Mouse (Mus musculus) adrenal gland, postnatal 25 days (tissue): ENCODE data around the gene Slc10a7. TPM values are rescaled to one million over a fixed set of nuclear protein-coding genes. Genes with fewer than 3 reads are reported as not detected.

Experiments used
- DNase-seq: peaks from one replicate; pipeline ENCODE4 v3.0.0; 2021; ENCODE audit warnings: mixed read lengths
- total RNA-seq: library from RNA; stranded (reverse); gene quantifications from 2 replicates; pipeline ENCODE4 v1.2.3, GENCODE M21; 2021

Gene Slc10a7
- total RNA-seq, 1 experiment from 2014 or later: 20.6 TPM

GRCm38 (mm10) chr8:78623972-78624371 lies 114.8 kb downstream of the Slc10a7 start:
- no peak for DNase-seq

- DNase-seq: no peak
Observed at GRCm38 (mm10) chr8:78624738-78625442, 115.7 kb downstream of the Slc10a7 start.

- DNase-seq: no peak
Observed at GRCm38 (mm10) chr8:78626632-78627031, 117.5 kb downstream of the Slc10a7 start.

- DNase-seq: no peak
Observed at GRCm38 (mm10) chr8:78627793-78628192, 118.6 kb downstream of the Slc10a7 start.

GRCm38 (mm10) chr8:78630414-78631164 lies 121.4 kb downstream of the Slc10a7 start:
- no peak for DNase-seq

- no peak for DNase-seq
Observed at GRCm38 (mm10) chr8:78633012-78633411, 123.9 kb downstream of the Slc10a7 start.

GRCm38 (mm10) chr8:78634018-78634417 lies 124.9 kb downstream of the Slc10a7 start:
- no peak for DNase-seq

GRCm38 (mm10) chr8:78634523-78635240 lies 125.5 kb downstream of the Slc10a7 start:
- DNase-seq: no peak

GRCm38 (mm10) chr8:78635241-78635771 lies 126.2 kb downstream of the Slc10a7 start:
- DNase-seq: no peak

- no peak for DNase-seq
Observed at GRCm38 (mm10) chr8:78641919-78642318, 132.8 kb downstream of the Slc10a7 start.

- DNase-seq: no peak
Observed at GRCm38 (mm10) chr8:78642376-78642775, 133.2 kb downstream of the Slc10a7 start.

GRCm38 (mm10) chr8:78647000-78647656 lies 138.0 kb downstream of the Slc10a7 start:
- no peak for DNase-seq

GRCm38 (mm10) chr8:78647846-78648245 lies 138.7 kb downstream of the Slc10a7 start:
- no peak for DNase-seq

GRCm38 (mm10) chr8:78648918-78649317 lies 139.8 kb downstream of the Slc10a7 start:
- peak; percentile 79 for DNase-seq

- DNase-seq: no peak
Observed at GRCm38 (mm10) chr8:78651670-78652069, 142.5 kb downstream of the Slc10a7 start.

- no peak for DNase-seq
Observed at GRCm38 (mm10) chr8:78655351-78656045, 146.4 kb downstream of the Slc10a7 start.

GRCm38 (mm10) chr8:78656700-78657370 lies 147.7 kb downstream of the Slc10a7 start:
- DNase-seq: no peak

- no peak for DNase-seq
Observed at GRCm38 (mm10) chr8:78658172-78658571, 149.0 kb downstream of the Slc10a7 start.

GRCm38 (mm10) chr8:78659617-78660187 lies 150.6 kb downstream of the Slc10a7 start:
- no peak for DNase-seq

- DNase-seq: no peak
Observed at GRCm38 (mm10) chr8:78664306-78664940, 155.3 kb downstream of the Slc10a7 start.
